Mouse (Mus musculus): ENCODE data around the gene Snip1. TPM values are rescaled to one million over a fixed set of nuclear protein-coding genes. Genes with fewer than 3 reads are reported as not detected.

Snip1 gene
- total RNA-seq (2014; fragmentation: Nextera tagmentation) = 25.7 and 30.0 TPM in 2 replicates
- 41.7 and 52.4 TPM in 2 replicates for total RNA-seq (2017)
- 36.5 and 49.6 TPM in 2 replicates for polyA plus RNA-seq (2012)

- H3K36me3 ChIP-seq (replicated peaks) = peaks cover 43% of the 10 kb centered on the region
- peak; percentile 88 for ATAC-seq (ENCODE audit: extremely low read depth, insufficient number of reproducible peaks, low FRiP score, poor library complexity, severe bottlenecking)
- peak; percentile 91 for DNase-seq (ENCODE audit: low spot score)
- TF ChIP-seq GATA2 (IDR thresholded peaks at IDR 0.05; ENCODE audit: borderline replicate concordance, low read depth, low read length) = no peak
- no peak for TF ChIP-seq GATA1 (IDR thresholded peaks at IDR 0.05; ENCODE audit: borderline replicate concordance, low read length)
- TF ChIP-seq CTCF (IDR thresholded peaks at IDR 0.05; ENCODE audit: low read depth, low read length) = no peak
- TF ChIP-seq POLR2AphosphoS5 (IDR thresholded peaks at IDR 0.05; ENCODE audit: insufficient replicate concordance, low read depth, low read length) = no peak
- no peak for TF ChIP-seq TAL1 (conservative IDR thresholded peaks at IDR 0.05; ENCODE audit: low read depth, low read length)
- H3K27me3 ChIP-seq (ENCODE audit: insufficient read depth, low read length) = no peaks in the 10 kb centered on the region; the same call in 1 of the 2 replicates
- H3K4me1 ChIP-seq (ENCODE audit: insufficient read depth, low read depth, low read length) = peaks cover 51% of the 10 kb centered on the region
- peak within 1 kb of the TSS; percentile 95 for H3K4me3 ChIP-seq (ENCODE audit: low read depth, low read length)
- no peaks in the 10 kb centered on the region for H3K9me3 ChIP-seq (replicated peaks)
Observed at GRCm38 (mm10) chr4:125066490-125067370, at the start of gene Snip1. Snip1 (plus strand) TSS chr4:125066672.

GRCm38 (mm10) chr4:125017431-125017830 is 49.0 kb upstream of the Snip1 start:
- H3K27me3 ChIP-seq (ENCODE audit: insufficient read depth, low read length) = peaks cover 71% of the 10 kb centered on the region
- TF ChIP-seq TAL1 (conservative IDR thresholded peaks at IDR 0.05; ENCODE audit: low read depth, low read length) (no peak), CTCF (IDR thresholded peaks at IDR 0.05; ENCODE audit: low read depth, low read length) (no peak), POLR2AphosphoS5 (IDR thresholded peaks at IDR 0.05; ENCODE audit: insufficient replicate concordance, low read depth, low read length) (no peak)

GRCm38 (mm10) chr4:125020780-125021538 is 45.5 kb upstream of the Snip1 start:
- TF ChIP-seq GATA1 (IDR thresholded peaks at IDR 0.05; ENCODE audit: borderline replicate concordance, low read length) (no peak), GATA2 (IDR thresholded peaks at IDR 0.05; ENCODE audit: borderline replicate concordance, low read depth, low read length) (no peak), POLR2AphosphoS5 (IDR thresholded peaks at IDR 0.05; ENCODE audit: insufficient replicate concordance, low read depth, low read length) (no peak), CTCF (IDR thresholded peaks at IDR 0.05; ENCODE audit: low read depth, low read length) (no peak), TAL1 (conservative IDR thresholded peaks at IDR 0.05; ENCODE audit: low read depth, low read length) (no peak)
- Histone ChIP-seq H3K4me1 (ENCODE audit: insufficient read depth, low read depth, low read length) (peaks cover 2% of the 10 kb centered on the region), H3K9me3 (replicated peaks) (no peaks in the 10 kb centered on the region), H3K4me3 (ENCODE audit: low read depth, low read length) (no peak overlapping the region), H3K27me3 (ENCODE audit: insufficient read depth, low read length) (peaks cover 66% of the 10 kb centered on the region), H3K36me3 (replicated peaks) (no peaks in the 10 kb centered on the region)
- DNase-seq (ENCODE audit: low spot score) (no peak), ATAC-seq (ENCODE audit: extremely low read depth, insufficient number of reproducible peaks, low FRiP score, poor library complexity, severe bottlenecking) (no peak)

More at GRCm38 (mm10) chr4:125017431-125017830, 49.0 kb upstream of the Snip1 start:
- H3K4me1 ChIP-seq (ENCODE audit: insufficient read depth, low read depth, low read length) = peaks cover 5% of the 10 kb centered on the region
- no peak for DNase-seq (ENCODE audit: low spot score)
- H3K36me3 ChIP-seq (replicated peaks) = no peaks in the 10 kb centered on the region
- H3K4me3 ChIP-seq (ENCODE audit: low read depth, low read length) = no peak overlapping the region
- ATAC-seq (ENCODE audit: extremely low read depth, insufficient number of reproducible peaks, low FRiP score, poor library complexity, severe bottlenecking) = no peak
- no peaks in the 10 kb centered on the region for H3K9me3 ChIP-seq (replicated peaks)

GRCm38 (mm10) chr4:125029891-125030614 is 36.4 kb upstream of the Snip1 start:
- ATAC-seq (ENCODE audit: extremely low read depth, insufficient number of reproducible peaks, low FRiP score, poor library complexity, severe bottlenecking) (peak; percentile 96), DNase-seq (ENCODE audit: low spot score) (peak; percentile 77)
- Histone ChIP-seq H3K9me3 (replicated peaks) (no peaks in the 10 kb centered on the region), H3K36me3 (replicated peaks) (peaks cover 32% of the 10 kb centered on the region), H3K4me1 (ENCODE audit: insufficient read depth, low read depth, low read length) (peaks cover 39% of the 10 kb centered on the region), H3K4me3 (ENCODE audit: low read depth, low read length) (peak overlapping the region; percentile 99), H3K27me3 (ENCODE audit: insufficient read depth, low read length) (peaks cover 31% of the 10 kb centered on the region)
- TF ChIP-seq GATA2 (IDR thresholded peaks at IDR 0.05; ENCODE audit: borderline replicate concordance, low read depth, low read length) = no peak
- no peak for TF ChIP-seq CTCF (IDR thresholded peaks at IDR 0.05; ENCODE audit: low read depth, low read length)
- no peak for TF ChIP-seq TAL1 (conservative IDR thresholded peaks at IDR 0.05; ENCODE audit: low read depth, low read length)
- no peak for TF ChIP-seq POLR2AphosphoS5 (IDR thresholded peaks at IDR 0.05; ENCODE audit: insufficient replicate concordance, low read depth, low read length)
- TF ChIP-seq GATA1 (IDR thresholded peaks at IDR 0.05; ENCODE audit: borderline replicate concordance, low read length) = no peak

- ATAC-seq (ENCODE audit: extremely low read depth, insufficient number of reproducible peaks, low FRiP score, poor library complexity, severe bottlenecking) (no peak), DNase-seq (ENCODE audit: low spot score) (no peak)
- Histone ChIP-seq H3K4me3 (ENCODE audit: low read depth, low read length) (no peak overlapping the region), H3K27me3 (ENCODE audit: insufficient read depth, low read length) (no peaks in the 10 kb centered on the region), H3K36me3 (replicated peaks) (peaks cover 65% of the 10 kb centered on the region), H3K4me1 (ENCODE audit: insufficient read depth, low read depth, low read length) (peaks cover 74% of the 10 kb centered on the region), H3K9me3 (replicated peaks) (no peaks in the 10 kb centered on the region)
- TF ChIP-seq GATA1 (IDR thresholded peaks at IDR 0.05; ENCODE audit: borderline replicate concordance, low read length) (no peak), CTCF (IDR thresholded peaks at IDR 0.05; ENCODE audit: low read depth, low read length) (no peak), GATA2 (IDR thresholded peaks at IDR 0.05; ENCODE audit: borderline replicate concordance, low read depth, low read length) (no peak), POLR2AphosphoS5 (IDR thresholded peaks at IDR 0.05; ENCODE audit: insufficient replicate concordance, low read depth, low read length) (no peak), TAL1 (conservative IDR thresholded peaks at IDR 0.05; ENCODE audit: low read depth, low read length) (no peak)
Observed at GRCm38 (mm10) chr4:125034341-125034740, 32.1 kb upstream of the Snip1 start.

All from G1E (cell line).